Mouse (Mus musculus): Measurements from ENCODE around the gene P4ha3. TPM values are rescaled to one million over a fixed set of nuclear protein-coding genes. Genes with fewer than 3 reads are reported as not detected.

The P4ha3 gene
- total RNA-seq, 2 experiments from 2014 or later, result 1.2 to 1.4 TPM

DNA sequence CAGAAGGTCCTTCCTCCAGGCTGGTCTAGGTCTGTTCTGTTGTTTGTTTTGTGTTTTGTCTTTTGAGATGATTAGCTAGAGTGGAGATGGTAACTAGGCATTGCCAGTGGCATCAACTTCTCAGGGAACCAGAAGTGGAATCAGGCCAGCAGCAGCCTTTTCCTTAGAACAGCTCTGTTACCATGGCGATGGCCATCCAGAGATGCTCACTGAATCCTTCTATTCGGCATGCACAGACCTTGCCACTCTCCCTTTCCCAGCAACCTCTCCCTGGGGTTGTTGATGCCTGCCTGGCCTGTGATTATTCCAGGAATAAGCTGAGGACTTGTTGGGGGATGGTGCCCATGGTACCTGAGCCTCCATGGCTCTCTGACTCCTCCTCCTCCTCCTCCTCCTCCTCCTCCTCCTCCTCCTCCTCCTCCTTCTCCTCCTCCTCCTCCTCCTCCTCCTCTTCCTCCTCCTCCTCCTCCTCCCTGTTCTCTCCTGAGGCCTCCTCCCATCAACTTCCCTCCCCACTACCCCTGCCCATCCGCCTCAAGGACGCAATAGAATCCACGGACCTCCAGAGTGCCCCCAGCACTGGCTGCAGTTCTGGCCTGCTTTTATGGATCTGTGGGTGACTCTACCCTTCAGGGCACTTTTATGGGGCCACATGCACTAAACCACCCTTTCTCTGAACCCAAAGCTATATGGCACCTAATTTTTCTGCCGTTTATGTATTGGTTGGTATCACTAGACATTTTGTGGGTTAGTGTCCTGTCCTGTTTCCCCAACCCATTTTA is 22.7 kb downstream of the P4ha3 start:
- no peak for DNase-seq

DNA sequence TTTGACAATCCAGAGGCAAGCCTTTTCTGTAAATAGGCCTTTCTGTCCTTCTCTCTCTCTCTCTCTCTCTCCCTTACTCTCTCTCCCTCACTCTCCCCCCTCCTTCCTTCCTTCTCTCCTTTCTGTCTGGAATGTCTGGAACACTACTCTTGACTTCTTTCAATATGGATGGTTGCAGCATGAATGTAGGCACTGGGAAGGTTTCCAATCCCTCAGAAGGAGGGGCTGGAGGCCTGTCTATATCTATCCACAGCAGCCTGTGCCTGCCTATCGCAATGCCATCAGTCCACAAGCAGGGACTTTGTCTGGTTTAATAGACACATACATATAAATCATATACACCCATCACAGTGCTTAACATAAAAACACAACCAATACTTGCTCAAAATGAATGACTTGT is 23.9 kb downstream of the P4ha3 start:
- DNase-seq, result no peak

DNA sequence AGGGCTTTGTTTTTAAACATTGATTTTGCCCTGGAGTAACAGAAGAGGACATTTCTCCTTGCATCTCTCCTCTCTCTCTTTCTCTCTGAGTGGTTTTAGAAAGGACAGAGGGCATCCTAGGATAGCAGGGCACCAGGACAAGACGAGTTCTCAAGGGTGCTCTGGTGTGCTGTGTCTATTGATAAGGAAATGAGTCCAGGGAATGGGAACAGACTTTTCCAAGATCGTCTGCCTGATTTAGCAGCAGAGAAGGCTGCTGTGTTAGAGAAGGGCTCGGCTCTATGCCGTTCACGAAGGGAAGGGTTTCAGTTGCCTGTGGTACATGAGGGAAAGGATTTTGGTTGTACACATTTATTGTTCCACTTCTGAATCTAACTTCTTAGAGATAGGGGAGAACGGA is 24.4 kb downstream of the P4ha3 start:
- no peak for DNase-seq

DNA sequence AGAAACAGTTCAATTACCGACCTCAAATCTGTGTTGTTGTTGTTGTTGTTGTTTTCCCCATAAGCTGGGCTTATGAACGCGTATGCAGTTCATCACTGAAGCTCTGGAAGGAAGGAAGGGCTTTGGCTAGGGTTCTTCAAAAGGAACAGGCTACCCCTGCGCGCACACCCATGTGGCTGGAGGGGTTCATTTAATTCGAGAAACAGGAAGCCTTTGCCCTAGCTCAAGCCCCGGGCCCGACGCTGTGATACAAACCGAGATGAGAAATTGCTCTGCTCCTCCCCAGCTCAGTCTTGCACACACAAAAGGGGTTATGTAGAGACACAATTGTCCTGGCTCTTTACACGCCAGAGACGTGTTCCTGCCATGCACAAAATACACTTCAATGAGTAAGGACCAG is 25.0 kb downstream of the P4ha3 start:
- no peak for DNase-seq

DNA sequence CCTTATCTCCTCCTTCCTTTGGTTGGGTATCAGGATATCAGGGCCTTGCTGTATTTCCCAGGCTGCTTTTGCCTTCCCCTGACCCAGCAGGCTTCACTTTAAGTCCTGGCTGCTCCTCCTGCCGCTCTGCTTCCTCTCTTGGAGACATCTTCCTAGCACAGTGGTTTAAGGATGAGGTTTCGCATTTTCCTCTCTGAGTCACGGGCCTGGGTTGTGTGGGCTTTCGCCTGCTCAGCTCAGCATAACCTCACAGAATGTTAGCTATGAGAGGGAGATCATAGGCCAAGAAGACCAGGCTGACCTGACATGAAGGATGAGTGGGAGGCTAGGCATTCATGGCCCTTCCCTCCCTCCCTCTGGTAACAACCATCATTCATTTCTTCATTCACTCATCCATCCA is 27.4 kb downstream of the P4ha3 start:
- DNase-seq, result no peak

DNA sequence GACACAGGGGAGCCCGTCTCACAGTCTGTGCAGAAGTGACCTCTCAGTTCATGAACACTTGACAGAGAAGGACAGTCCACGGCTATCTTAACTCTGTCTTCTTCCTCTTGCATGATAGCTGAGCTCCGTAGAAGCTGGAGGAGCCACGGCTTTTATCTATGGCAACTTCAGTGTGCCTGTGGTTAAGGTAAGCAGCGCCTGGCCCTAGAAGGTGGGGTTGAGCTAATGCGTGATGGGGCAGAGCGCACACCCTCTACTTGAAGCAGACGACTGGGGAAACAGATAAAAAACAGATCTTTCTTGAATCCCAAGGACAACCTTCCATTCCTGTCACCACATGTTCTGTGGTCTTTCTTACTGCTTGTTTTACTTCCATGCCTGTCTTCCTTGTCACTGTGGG is 31.6 kb downstream of the P4ha3 start:
- DNase-seq, result no peak

DNA sequence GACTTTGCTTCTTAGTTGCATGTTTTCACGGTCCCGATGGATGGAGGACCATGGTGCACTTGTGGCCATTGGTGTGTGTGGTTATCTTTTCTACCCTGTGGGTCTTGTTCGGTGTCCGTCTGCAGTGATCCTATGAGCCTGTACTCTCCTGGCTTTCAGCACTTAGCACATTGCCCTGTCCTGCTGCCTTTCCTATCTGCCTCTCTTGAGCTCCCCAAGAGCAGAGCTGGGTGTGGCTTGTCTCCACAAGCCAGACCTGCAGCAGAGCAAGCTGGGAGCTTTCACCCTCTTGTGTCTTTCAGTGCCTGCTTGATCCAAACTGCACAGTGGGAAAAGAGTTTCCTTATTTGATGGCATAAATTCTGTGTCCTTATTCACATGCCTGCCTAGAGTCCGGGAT is 32.2 kb downstream of the P4ha3 start:
- no peak for DNase-seq

DNA sequence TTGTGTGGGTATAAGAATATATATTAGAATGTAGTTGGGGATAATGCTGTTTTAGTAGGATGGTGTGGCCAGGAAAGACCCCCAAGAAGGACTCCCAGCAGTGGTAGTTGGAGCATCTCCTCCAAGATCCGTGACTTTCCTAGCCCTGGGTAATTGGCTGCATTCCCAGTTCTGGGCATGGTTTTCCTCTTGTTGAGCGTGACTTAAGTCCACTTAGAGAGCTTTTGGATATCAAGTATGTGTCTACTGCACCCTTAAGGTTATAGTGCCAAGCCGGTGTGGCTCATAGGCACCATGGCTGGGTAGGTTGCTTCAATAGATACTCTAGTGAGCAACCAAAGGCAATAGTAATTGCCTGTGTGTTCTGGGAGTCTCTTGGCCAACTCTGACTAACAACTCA is 38.4 kb downstream of the P4ha3 start:
- no peak for DNase-seq

DNA sequence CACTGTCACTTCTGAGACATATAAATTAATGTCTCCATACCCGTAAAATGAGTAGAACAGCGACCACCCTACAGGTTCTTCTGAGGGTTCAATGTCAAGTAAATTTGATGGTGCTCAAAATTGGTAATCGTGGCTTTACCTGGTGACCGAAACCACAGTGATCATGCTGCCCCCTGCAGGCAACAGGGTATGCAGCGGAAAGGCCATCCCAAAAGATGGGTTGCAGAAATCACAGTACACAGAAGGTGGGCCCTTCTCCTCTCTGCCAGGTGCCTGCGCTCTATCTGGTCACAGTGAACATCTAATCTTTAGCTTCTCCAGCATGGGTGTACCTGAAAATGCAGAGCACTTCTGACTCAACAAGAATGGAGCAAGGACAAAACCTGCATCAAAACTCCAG is 40.2 kb downstream of the P4ha3 start:
- DNase-seq, result peak; percentile 49 to 62

DNA sequence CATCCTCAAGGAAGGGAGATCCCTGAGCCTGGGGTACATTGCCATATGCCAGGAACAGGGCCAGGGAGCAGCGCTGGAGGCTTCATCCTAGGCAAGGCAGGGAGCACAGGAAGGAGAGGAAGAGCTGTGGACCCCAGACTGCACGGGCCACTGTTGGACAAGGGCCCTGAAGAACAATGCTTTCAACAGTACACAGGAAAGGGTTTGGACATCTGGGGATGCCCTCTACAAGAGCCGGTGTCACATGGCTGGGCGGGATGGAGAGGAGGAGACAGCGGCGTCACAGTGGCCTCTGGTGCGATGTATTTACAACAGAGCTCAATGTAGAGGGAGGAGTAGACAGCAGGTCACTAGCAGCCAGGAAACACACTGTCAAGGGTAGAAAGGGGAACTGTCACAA is 42.2 kb downstream of the P4ha3 start:
- no peak for DNase-seq

DNA sequence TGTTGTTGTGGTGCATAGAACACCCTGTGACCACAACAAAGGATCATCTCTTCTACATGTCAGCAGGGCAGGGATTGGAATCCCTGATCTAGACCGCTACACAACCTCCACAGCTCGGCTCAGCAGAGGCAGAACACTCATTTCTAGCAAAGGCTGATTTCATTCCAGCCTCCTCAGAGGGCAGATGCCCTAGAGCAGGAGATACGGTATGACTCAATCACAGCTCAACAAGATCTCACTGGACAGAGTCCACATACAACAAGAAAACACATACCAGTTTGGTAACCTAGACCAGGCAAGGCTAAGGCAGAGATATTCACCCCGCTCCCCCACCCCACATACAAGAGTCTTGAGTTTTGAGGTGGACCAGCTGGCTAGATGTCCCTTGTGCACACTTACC is 43.3 kb downstream of the P4ha3 start:
- no peak for DNase-seq

DNA sequence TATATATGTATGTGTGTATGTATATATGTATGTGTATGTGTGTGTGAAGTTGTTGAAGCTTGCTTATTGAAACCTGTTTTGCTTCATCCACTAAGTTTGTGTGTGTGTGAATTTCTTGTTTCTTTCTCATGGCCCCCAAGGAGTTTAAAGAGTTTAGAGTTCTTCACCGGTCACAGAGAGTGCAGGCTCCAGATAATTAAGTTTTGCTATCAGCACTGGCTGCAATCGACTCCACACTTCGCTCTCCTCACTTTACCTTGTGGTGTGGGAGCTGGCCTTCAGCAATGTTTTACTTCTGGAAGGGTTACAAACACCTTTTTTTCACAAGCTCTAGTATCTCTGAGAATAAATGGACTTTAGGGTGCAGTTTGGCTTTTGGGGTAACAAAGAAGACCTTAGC is 45.9 kb downstream of the P4ha3 start:
- no peak for DNase-seq

DNA sequence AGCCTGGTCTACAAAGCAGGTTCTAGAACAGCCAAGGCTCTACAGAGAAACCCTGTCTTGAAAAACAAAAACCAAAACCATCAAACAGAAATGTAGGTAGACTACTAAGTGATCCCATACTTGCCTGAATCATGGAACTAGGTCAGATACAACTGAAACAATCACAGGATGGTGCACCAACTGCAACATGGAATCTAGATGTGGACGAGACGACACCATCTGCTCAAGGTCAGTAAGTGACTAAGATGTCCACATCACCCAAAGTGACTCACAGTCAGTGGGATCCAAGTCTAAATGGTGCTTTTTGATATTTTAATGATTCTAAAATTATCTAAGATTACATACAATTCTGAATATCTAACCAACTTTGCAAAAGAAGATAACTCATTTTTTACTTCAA is 50.6 kb downstream of the P4ha3 start:
- peak in 1 of 2 experiments; percentile 32 for DNase-seq

DNA sequence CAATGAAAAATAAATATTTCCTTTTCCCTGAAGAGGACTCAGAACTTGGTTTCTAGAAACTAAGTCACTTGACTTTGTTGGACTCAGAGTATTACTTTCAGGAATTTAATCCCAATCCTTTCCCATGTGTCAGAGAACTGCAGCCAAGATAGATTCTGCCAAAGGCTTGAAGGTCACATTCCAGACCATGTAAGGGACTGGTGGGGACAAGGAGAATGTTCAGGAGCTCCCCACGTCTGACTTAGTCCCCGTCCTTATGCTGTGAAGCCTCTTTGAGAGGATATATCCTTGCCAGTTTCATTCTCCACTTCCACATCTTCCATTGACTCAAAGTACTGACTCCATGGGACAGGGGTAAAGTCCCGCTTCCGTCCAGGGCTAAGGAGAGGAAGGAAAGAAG is 69.7 kb downstream of the P4ha3 start:
- peak in 1 of 2 experiments; percentile 7 for DNase-seq

DNA sequence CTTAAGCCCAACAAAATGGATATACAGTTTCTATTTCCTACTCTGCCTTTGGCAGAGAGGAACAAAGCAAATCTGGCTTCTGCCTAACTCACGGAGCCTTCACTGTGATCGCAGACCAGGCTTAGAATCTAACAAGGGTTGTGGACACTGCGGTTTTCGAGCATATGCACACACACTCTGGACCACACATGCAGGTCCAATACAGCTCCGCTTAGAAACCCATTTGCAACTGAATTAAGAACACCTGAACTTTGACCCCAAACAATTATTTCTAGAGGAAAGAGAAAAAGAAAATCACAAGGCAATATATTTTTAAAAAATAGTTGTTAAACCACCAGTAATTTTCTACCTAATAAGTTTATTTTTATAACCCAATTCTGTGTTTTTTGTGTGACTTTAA is 71.0 kb downstream of the P4ha3 start:
- DNase-seq, result no peak

DNA sequence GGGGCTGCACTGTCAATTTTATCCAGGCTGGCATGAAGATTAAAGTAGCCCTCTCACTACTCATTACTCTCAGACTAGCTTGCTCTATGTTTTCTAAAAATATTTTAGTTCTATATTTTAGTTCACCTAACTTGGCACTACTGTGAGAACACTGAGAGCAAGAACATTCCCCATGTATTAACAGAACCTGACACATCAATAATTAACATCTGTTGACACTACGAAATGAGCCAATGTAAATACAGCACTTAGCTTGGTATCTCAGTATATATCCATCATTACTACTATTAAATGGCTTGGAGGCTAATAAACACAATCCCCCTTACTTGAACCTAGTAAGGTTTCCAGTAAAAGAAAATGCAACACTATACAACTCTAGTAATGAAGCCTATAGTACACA is 71.4 kb downstream of the P4ha3 start:
- DNase-seq, result no peak

DNA sequence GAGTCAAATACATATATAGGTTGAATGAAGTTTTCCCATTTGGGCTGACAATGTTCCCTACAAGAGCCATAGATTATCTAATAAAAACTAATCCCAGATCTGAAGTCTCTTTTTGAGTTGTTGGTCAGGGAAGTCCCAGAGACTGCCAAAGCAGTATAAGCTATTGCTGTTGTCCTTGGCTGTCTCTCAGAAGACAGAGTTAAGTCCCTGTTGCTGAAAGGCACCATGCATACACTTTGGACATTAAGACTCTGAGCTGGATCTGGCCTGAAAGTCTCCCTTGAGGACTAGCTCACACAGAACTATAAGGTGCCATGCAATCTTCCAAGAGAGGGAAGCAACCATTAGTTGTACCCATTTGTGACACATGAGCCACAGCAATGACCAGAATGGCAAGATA is 72.5 kb downstream of the P4ha3 start:
- no peak for DNase-seq

DNA sequence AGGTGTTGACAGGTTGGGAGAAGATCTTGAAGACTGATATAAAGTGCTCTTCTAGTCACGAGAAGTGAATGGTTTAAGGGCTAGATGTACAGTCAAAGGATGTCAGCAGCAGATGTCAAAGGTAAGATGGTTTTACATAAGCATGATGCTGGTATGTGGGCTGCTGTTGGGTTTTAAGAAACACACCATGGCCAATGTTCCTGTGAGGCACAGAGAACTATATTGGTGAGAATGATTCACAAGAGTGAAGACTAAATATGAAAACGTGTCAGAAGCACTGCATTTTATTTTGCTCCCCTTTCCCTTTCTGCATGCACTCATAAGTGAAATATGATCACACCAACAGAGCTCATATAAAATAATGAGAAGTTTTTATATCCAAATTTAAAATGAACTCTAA is 77.8 kb downstream of the P4ha3 start:
- no peak for DNase-seq

DNA sequence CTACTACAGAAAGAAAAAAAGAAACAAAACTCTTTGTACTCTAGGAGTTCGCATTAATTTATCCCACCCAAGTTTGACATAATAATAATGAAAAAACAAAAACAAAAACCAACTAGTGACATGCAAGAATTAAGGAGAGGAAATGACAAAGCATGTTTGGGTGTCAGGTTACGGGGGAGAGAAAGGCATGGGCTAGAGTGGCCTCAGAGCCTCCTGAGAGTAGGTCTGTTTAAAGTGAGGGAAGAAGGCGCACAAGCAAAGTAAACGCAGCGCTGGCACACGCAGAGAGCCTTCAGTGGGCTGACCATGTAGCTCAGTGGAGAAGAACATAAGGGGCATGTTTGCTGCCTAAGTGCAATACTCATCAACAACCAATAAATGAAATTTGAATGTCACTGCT is 79.6 kb downstream of the P4ha3 start:
- no peak for DNase-seq

Other genes starting within 250 kb of the P4ha3 start
- gene Pold3, start 164.0 kb upstream of the P4ha3 start, total RNA-seq (2021), result 10 to 100 TPM; 21.5 to 22.3 TPM
- gene Lipt2, start 126.2 kb upstream of the P4ha3 start, total RNA-seq (2021), result 1 to 10 TPM; 3.8 to 5.3 TPM
- gene Kcne3, start 109.0 kb upstream of the P4ha3 start, total RNA-seq (2021), result 1 to 10 TPM in 1 of 2 experiments, under 1 TPM in 1; 0.99 to 1.5 TPM
- 1 to 10 TPM; 5.7 to 8.9 TPM for gene Pgm2l1, start 58.1 kb upstream of the P4ha3 start, total RNA-seq (2021)
- 10 to 100 TPM; 20.8 to 21.0 TPM for gene C2cd3, start 86.7 kb downstream of the P4ha3 start, total RNA-seq (2021)
- 10 to 100 TPM; 53.8 to 67.6 TPM for gene Ppme1, start 86.8 kb downstream of the P4ha3 start, total RNA-seq (2021)
- gene Ucp3, start 187.5 kb downstream of the P4ha3 start, total RNA-seq (2021), result 10 to 100 TPM; 14.6 to 29.8 TPM
- gene Ucp2, start 207.8 kb downstream of the P4ha3 start, total RNA-seq (2021), result 100 to 1,000 TPM; 187 to 302 TPM
- gene Dnajb13, start 229.4 kb downstream of the P4ha3 start, total RNA-seq (2021), result under 1 TPM in 1 of 2 experiments, not detected in 1; 0.33 TPM

All from adrenal gland, postnatal 36 days (tissue).